Mouse (Mus musculus) lung, postnatal 0 days (tissue): ENCODE measurements around the gene Mon1a. TPM values are rescaled to one million over a fixed set of nuclear protein-coding genes. Genes with fewer than 3 reads are reported as not detected.

Experiments used
- ATAC-seq: fragments of 200-750 bp; cut with Nextera tagmentation; 2 replicates; pipeline ENCODE4 v1.8.0; 2017; ENCODE audit warnings: moderate library complexity
- DNase-seq: peaks from one replicate; pipeline ENCODE4 v3.0.0-alpha.2; 2016; ENCODE audit warnings: low spot score
- H3K27ac ChIP-seq: fragments of 300-500 bp; sonication (generic); 2 replicates; pipeline ENCODE4 v1.5.1; 2014; ENCODE audit warnings: antibody characterized with exemption, mild to moderate bottlenecking, low read length, mixed read lengths
- H3K27me3 ChIP-seq: fragments of 300-500 bp; sonication (generic); replicated peaks from 2 replicates; pipeline ENCODE4 v1.6.1; 2014; ENCODE audit warnings: low read length, mixed read lengths; ENCODE audit not compliant: insufficient read depth
- H3K36me3 ChIP-seq: fragments of 300-500 bp; sonication (generic); 2 replicates; pipeline ENCODE4 v1.6.1; 2014; ENCODE audit warnings: low read length, mixed read lengths; ENCODE audit not compliant: insufficient read depth
- H3K4me1 ChIP-seq: fragments of 300-500 bp; sonication (generic); 2 replicates; pipeline ENCODE4 v1.6.1; 2014; ENCODE audit warnings: antibody characterized with exemption, low read depth, low read length, mixed read lengths; ENCODE audit not compliant: insufficient read depth
- H3K4me2 ChIP-seq: fragments of 300-500 bp; sonication (generic); replicated peaks from 2 replicates; pipeline ENCODE4 v1.6.1; 2014; ENCODE audit warnings: low read depth, mild to moderate bottlenecking, low read length, moderate library complexity, mixed read lengths
- H3K4me3 ChIP-seq: fragments of 300-500 bp; sonication (generic); 2 replicates; pipeline ENCODE4 v1.5.1; 2014; ENCODE audit warnings: low read depth, low read length
- H3K9ac ChIP-seq: fragments of 300-500 bp; sonication (generic); replicated peaks from 2 replicates; pipeline ENCODE4 v1.6.1; 2014; ENCODE audit warnings: low read depth, mild to moderate bottlenecking
- H3K9me3 ChIP-seq: fragments of 300-500 bp; sonication (generic); 2 replicates; pipeline ENCODE4 v1.6.1; 2016; ENCODE audit warnings: low read length, mixed read lengths
- CTCF ChIP-seq: IDR thresholded peaks from 2 replicates; pipeline ENCODE4 v1.5.1; 2016; ENCODE audit warnings: antibody characterized with exemption, mild to moderate bottlenecking
- EP300 ChIP-seq: IDR thresholded peaks from 2 replicates; pipeline ENCODE4 v1.6.1; 2016; ENCODE audit warnings: antibody characterized with exemption, mild to moderate bottlenecking, control low read depth
- WGBS: fragments of 180-500 bp; shearing (Covaris S2); extraction: QIAGEN DNeasy Blood & Tissue Kit; methylation state at CpG from one replicate; pipeline ENCODE4 v1.1.7; 2014; 5-methylcytosine and 5-hydroxymethylcytosine counted together
- polyA plus RNA-seq: library from polyadenylated mRNA; unstranded; fragments of >200 nt; fragmentation: Nextera tagmentation; extraction: Ambion mirVana; gene quantifications from 2 replicates; pipeline ENCODE4 v1.2.1, GENCODE M21; 2015

The Mon1a gene
- polyA plus RNA-seq, 1 experiment from 2014 or later: 12.3 TPM

- Histone ChIP-seq H3K9ac (no peak overlapping the region), H3K4me2 (no peak overlapping the region), H3K27ac (no peak overlapping the region), H3K36me3 (peaks cover 3% of the 10 kb centered on the region; the same call in 1 of the 2 replicates), H3K4me3 (no peak overlapping the region), H3K4me1 (no peaks in the 10 kb centered on the region), H3K27me3 (no peaks in the 10 kb centered on the region), H3K9me3 (no peaks in the 10 kb centered on the region)
- 84% methylated on average over 10 of the region's 10 CpGs for WGBS
- TF ChIP-seq EP300: no peak
- no peak for TF ChIP-seq CTCF
- DNase-seq (no peak), ATAC-seq (no peak)
Observed at GRCm38 (mm10) chr9:107898563-107898962, 10.6 kb downstream of the Mon1a start.

GRCm38 (mm10) chr9:107899855-107900254 lies 11.9 kb downstream of the Mon1a start:
- Histone ChIP-seq H3K36me3 (peaks cover 3% of the 10 kb centered on the region; the same call in 1 of the 2 replicates), H3K4me1 (no peaks in the 10 kb centered on the region), H3K4me2 (no peak overlapping the region), H3K27me3 (no peaks in the 10 kb centered on the region), H3K4me3 (no peak overlapping the region), H3K27ac (no peak overlapping the region), H3K9ac (no peak overlapping the region), H3K9me3 (no peaks in the 10 kb centered on the region)
- no peak for TF ChIP-seq CTCF
- no peak for TF ChIP-seq EP300
- DNase-seq (no peak), ATAC-seq (no peak)
- 74% methylated on average over 12 of the region's 12 CpGs for WGBS

- Histone ChIP-seq H3K4me3 (no peak overlapping the region), H3K4me1 (peaks cover 1% of the 10 kb centered on the region; the same call in 1 of the 2 replicates), H3K27me3 (no peaks in the 10 kb centered on the region), H3K27ac (no peak overlapping the region), H3K9ac (no peak overlapping the region), H3K36me3 (peaks cover 3% of the 10 kb centered on the region; the same call in 1 of the 2 replicates), H3K4me2 (peak overlapping the region; percentile 22; the same call in 1 of the 2 replicates), H3K9me3 (no peaks in the 10 kb centered on the region)
- ATAC-seq (peak; percentile 47), DNase-seq (peak; percentile 71)
- 18% methylated on average over 43 of the region's 44 CpGs for WGBS
- TF ChIP-seq EP300: no peak
- peak; percentile 75 for TF ChIP-seq CTCF
Observed at GRCm38 (mm10) chr9:107900840-107901626, 13.1 kb downstream of the Mon1a start.

GRCm38 (mm10) chr9:107901627-107901914 lies 13.6 kb downstream of the Mon1a start:
- no peak overlapping the region for H3K27ac ChIP-seq
- no peak overlapping the region for H3K9ac ChIP-seq
- no peaks in the 10 kb centered on the region for H3K27me3 ChIP-seq
- DNase-seq (no peak), ATAC-seq (no peak)
- WGBS: 29% methylated on average over 17 of the region's 17 CpGs
- no peak overlapping the region for H3K4me2 ChIP-seq
- TF ChIP-seq EP300 (no peak), CTCF (no peak)
- no peak overlapping the region for H3K4me3 ChIP-seq
- H3K9me3 ChIP-seq: no peaks in the 10 kb centered on the region
- peaks cover 3% of the 10 kb centered on the region; the same call in 1 of the 2 replicates for H3K36me3 ChIP-seq
- peaks cover 7% of the 10 kb centered on the region; the same call in 1 of the 2 replicates for H3K4me1 ChIP-seq

- no peak overlapping the region for H3K27ac ChIP-seq
- ATAC-seq: peak; percentile 64
- DNase-seq: peak; percentile 92
- 2% methylated on average over 4 of the region's 4 CpGs for WGBS
- H3K27me3 ChIP-seq: no peaks in the 10 kb centered on the region
- H3K36me3 ChIP-seq: no peaks in the 10 kb centered on the region
- peak; percentile 97 for TF ChIP-seq CTCF
- no peak for TF ChIP-seq EP300
- H3K9me3 ChIP-seq: no peaks in the 10 kb centered on the region
- no peak overlapping the region for H3K4me3 ChIP-seq
- no peak overlapping the region for H3K4me2 ChIP-seq
- peaks cover 10% of the 10 kb centered on the region; the same call in 1 of the 2 replicates for H3K4me1 ChIP-seq
- H3K9ac ChIP-seq: no peak overlapping the region
Observed at GRCm38 (mm10) chr9:107904726-107905125, 16.8 kb downstream of the Mon1a start.

GRCm38 (mm10) chr9:107906252-107906966 lies 18.5 kb downstream of the Mon1a start, which contains the start of gene Mst1r:
Mst1r (plus strand) TSS chr9:107906873.
- WGBS: 21% methylated on average over 18 of the region's 19 CpGs
- Histone ChIP-seq H3K4me2 (peak within 1 kb of the TSS; percentile 68), H3K9me3 (no peaks in the 10 kb centered on the region), H3K36me3 (no peaks in the 10 kb centered on the region), H3K9ac (peak within 1 kb of the TSS; percentile 36), H3K27me3 (no peaks in the 10 kb centered on the region), H3K27ac (peak within 1 kb of the TSS; percentile 20; the same call in 1 of the 2 replicates), H3K4me1 (peaks cover 10% of the 10 kb centered on the region; the same call in 1 of the 2 replicates), H3K4me3 (peak within 1 kb of the TSS; percentile 33)
- ATAC-seq (peak; percentile 74), DNase-seq (peak; percentile 87)
- TF ChIP-seq CTCF: no peak
